Mouse (Mus musculus): Measurements from ENCODE around the gene Olfr733. TPM values are rescaled to one million over a fixed set of nuclear protein-coding genes. Genes with fewer than 3 reads are reported as not detected.

Gene Olfr733
- not detected for polyA plus RNA-seq (2017; shearing (Covaris generic))

GRCm38 (mm10) chr14:50301422-50301821 is at the start of gene Olfr733:
TSS of gene Olfr733 (minus strand) at chr14:50301522.

GRCm38 (mm10) chr14:50348796-50349195 is 47.5 kb upstream of the Olfr733 start, which contains the start of gene Olfr735:
TSS of gene Olfr735 (minus strand) at chr14:50348872.

GRCm38 (mm10) chr14:50326661-50327060 is 25.3 kb upstream of the Olfr733 start, which contains the start of gene Olfr734:
TSS of gene Olfr734 (minus strand) at chr14:50326761.

GRCm38 (mm10) chr14:50284106-50284505 is 17.2 kb downstream of the Olfr733 start, which contains the start of gene Olfr732:
TSS of gene Olfr732 (minus strand) at chr14:50284206.

Other genes with a start within 250 kb of the Olfr733 start
- not detected for gene Olfr726, start 210.6 kb downstream of the Olfr733 start, polyA plus RNA-seq (2017; shearing (Covaris generic))
- not detected for gene Olfr727, start 178.3 kb downstream of the Olfr733 start, polyA plus RNA-seq (2017; shearing (Covaris generic))
- gene Olfr728, start 158.8 kb downstream of the Olfr733 start, polyA plus RNA-seq (2017; shearing (Covaris generic)), result not detected
- gene Olfr729, start 148.6 kb downstream of the Olfr733 start, polyA plus RNA-seq (2017; shearing (Covaris generic)), result not detected
- gene Olfr730, start 113.3 kb downstream of the Olfr733 start, polyA plus RNA-seq (2017; shearing (Covaris generic)), result not detected
- 0.05 TPM for gene Olfr731, start 59.7 kb downstream of the Olfr733 start, polyA plus RNA-seq (2017; shearing (Covaris generic))
- not detected for gene Olfr732, start 17.3 kb downstream of the Olfr733 start, polyA plus RNA-seq (2017; shearing (Covaris generic))
- not detected for gene Olfr734, start 25.2 kb upstream of the Olfr733 start, polyA plus RNA-seq (2017; shearing (Covaris generic))
- gene Olfr735, start 47.4 kb upstream of the Olfr733 start, polyA plus RNA-seq (2017; shearing (Covaris generic)), result not detected
- not detected for gene Tlr11, start 56.4 kb upstream of the Olfr733 start, polyA plus RNA-seq (2017; shearing (Covaris generic))
- gene Olfr736, start 79.6 kb upstream of the Olfr733 start, polyA plus RNA-seq (2017; shearing (Covaris generic)), result not detected
- not detected for gene Olfr738, start 106.0 kb upstream of the Olfr733 start, polyA plus RNA-seq (2017; shearing (Covaris generic))
- not detected for gene Olfr739, start 117.1 kb upstream of the Olfr733 start, polyA plus RNA-seq (2017; shearing (Covaris generic))
- gene Olfr740, start 144.0 kb upstream of the Olfr733 start, polyA plus RNA-seq (2017; shearing (Covaris generic)), result not detected
- gene Olfr741, start 171.2 kb upstream of the Olfr733 start, polyA plus RNA-seq (2017; shearing (Covaris generic)), result not detected
- not detected for gene Olfr742, start 202.1 kb upstream of the Olfr733 start, polyA plus RNA-seq (2017; shearing (Covaris generic))
- gene Olfr743, start 220.3 kb upstream of the Olfr733 start, polyA plus RNA-seq (2017; shearing (Covaris generic)), result not detected